Mouse (Mus musculus) midbrain, postnatal 0 days (tissue): ENCODE results near the gene Kirrel3. TPM values are rescaled to one million over a fixed set of nuclear protein-coding genes. Genes with fewer than 3 reads are reported as not detected.

Experiments
- ATAC-seq: fragments of 200-750 bp; cut with Nextera tagmentation; 2 replicates; pipeline ENCODE4 v1.8.0; 2017; ENCODE audit warnings: moderate number of reproducible peaks, mild to moderate bottlenecking, moderate TSS enrichment, moderate library complexity; ENCODE audit not compliant: low FRiP score
- DNase-seq: peaks from one replicate; pipeline ENCODE4 v3.0.0-alpha.2; 2015; ENCODE audit warnings: low spot score
- H3K27ac ChIP-seq: fragments of 300-500 bp; sonication (generic); 2 replicates; pipeline ENCODE4 v1.5.1; 2014; ENCODE audit warnings: low read depth, mild to moderate bottlenecking, low read length, mixed read lengths
- H3K27me3 ChIP-seq: fragments of 300-500 bp; sonication (generic); 2 replicates; pipeline ENCODE4 v1.6.1; 2014; ENCODE audit warnings: low read length, control low read depth, mixed read lengths; ENCODE audit not compliant: insufficient read depth
- H3K36me3 ChIP-seq: fragments of 300-500 bp; sonication (generic); 2 replicates; pipeline ENCODE4 v1.6.1; 2014; ENCODE audit warnings: low read length, control low read depth, mixed read lengths; ENCODE audit not compliant: insufficient read depth
- H3K4me1 ChIP-seq: fragments of 300-500 bp; sonication (generic); 2 replicates; pipeline ENCODE4 v1.6.1; 2014; ENCODE audit warnings: mild to moderate bottlenecking, control low read depth, antibody characterized with exemption, low read length, mixed read lengths; ENCODE audit not compliant: insufficient read depth
- H3K4me2 ChIP-seq: fragments of 300-500 bp; sonication (generic); 2 replicates; pipeline ENCODE4 v1.6.1; 2014; ENCODE audit warnings: low read depth, mild to moderate bottlenecking, low read length, mixed read lengths; ENCODE audit not compliant: poor library complexity, severe bottlenecking
- H3K4me3 ChIP-seq: fragments of 300-500 bp; sonication (generic); 2 replicates; pipeline ENCODE4 v1.5.1; 2014; ENCODE audit warnings: low read depth, mild to moderate bottlenecking, low read length, moderate library complexity
- H3K9ac ChIP-seq: fragments of 300-500 bp; sonication (generic); replicated peaks from 2 replicates; pipeline ENCODE4 v1.6.1; 2014; ENCODE audit warnings: mild to moderate bottlenecking, low read length, moderate library complexity, mixed read lengths; ENCODE audit not compliant: poor library complexity, severe bottlenecking
- H3K9me3 ChIP-seq: fragments of 300-500 bp; sonication (generic); 2 replicates; pipeline ENCODE4 v1.6.1; 2016; ENCODE audit warnings: low read length, control low read depth
- CTCF ChIP-seq: IDR thresholded peaks from 2 replicates; pipeline ENCODE4 v1.5.1; 2016; ENCODE audit warnings: antibody characterized with exemption, mild to moderate bottlenecking
- WGBS: fragments of 180-500 bp; shearing (Covaris S2); extraction: QIAGEN DNeasy Blood & Tissue Kit; methylation state at CpG from one replicate; pipeline ENCODE4 v1.1.7; 2014; 5-methylcytosine and 5-hydroxymethylcytosine counted together
- polyA plus RNA-seq: library from polyadenylated mRNA; unstranded; fragments of >200 nt; fragmentation: Nextera tagmentation; extraction: Ambion mirVana; gene quantifications from 2 replicates; pipeline ENCODE4 v1.2.1, GENCODE M21; 2015
- total RNA-seq: library from RNA; depleted of rRNA; stranded (reverse); fragments of >200 nt; gene quantifications from 2 replicates; pipeline ENCODE4 v1.2.3, GENCODE M21; 2014

Kirrel3 gene
- total and polyA plus RNA-seq, 2 experiments from 2014 or later: 47.2 to 56.3 TPM

DNA sequence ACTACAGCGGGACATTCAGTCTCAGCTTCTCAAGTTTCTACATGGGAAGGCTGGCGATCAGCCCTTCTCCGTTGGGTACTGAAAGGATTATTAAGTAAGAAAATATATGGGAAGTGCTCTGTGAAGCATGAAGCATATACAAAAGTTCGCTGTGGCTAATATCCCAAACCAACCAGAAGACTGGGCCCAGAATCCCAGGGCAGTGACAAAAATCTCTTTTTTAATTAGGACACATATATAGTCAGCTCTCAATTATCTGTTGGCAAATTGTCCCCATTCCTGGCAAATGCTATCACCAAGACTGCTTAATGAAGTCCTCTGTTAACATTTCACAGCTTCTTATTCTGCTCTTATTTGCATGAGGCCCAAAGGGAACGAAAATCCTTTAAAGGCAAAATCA lies 439.9 kb downstream of the Kirrel3 start:
- Histone ChIP-seq H3K36me3 (no peaks in the 10 kb centered on the region), H3K9me3 (no peaks in the 10 kb centered on the region), H3K27ac (no peak overlapping the region), H3K4me2 (no peak overlapping the region), H3K9ac (no peak overlapping the region), H3K27me3 (no peaks in the 10 kb centered on the region), H3K4me3 (no peak overlapping the region), H3K4me1 (no peaks in the 10 kb centered on the region; the same call in 1 of the 2 replicates)
- no peak for TF ChIP-seq CTCF
- ATAC-seq: no peak
- DNase-seq: no peak
- WGBS: 79% methylated on average over 5 of the region's 5 CpGs

DNA sequence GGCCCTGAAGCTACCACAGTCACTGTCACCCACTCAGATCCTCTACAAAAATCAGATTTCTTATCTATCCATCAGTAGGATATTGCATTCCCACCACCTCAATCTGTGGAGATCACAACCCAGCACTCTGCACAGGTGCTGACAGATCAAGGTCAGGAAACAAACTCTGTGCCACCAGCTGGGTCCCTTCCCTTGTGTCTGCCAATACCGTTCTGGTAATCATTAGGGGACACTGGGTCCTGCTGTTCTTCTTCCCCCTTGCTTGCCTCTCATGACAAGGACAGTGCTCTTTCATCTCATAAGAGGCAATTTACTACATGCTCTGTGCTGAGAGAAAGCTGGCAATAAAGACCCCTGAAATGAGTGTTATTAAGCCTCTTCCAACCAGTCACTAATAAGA lies 444.7 kb downstream of the Kirrel3 start:
- Histone ChIP-seq H3K4me3 (no peak overlapping the region), H3K27me3 (no peaks in the 10 kb centered on the region), H3K27ac (no peak overlapping the region), H3K4me2 (no peak overlapping the region), H3K36me3 (no peaks in the 10 kb centered on the region), H3K9ac (no peak overlapping the region), H3K9me3 (no peaks in the 10 kb centered on the region), H3K4me1 (no peaks in the 10 kb centered on the region)
- TF ChIP-seq CTCF: no peak
- ATAC-seq (no peak), DNase-seq (no peak)
- WGBS: 60% methylated on average over 1 of the region's 1 CpGs

DNA sequence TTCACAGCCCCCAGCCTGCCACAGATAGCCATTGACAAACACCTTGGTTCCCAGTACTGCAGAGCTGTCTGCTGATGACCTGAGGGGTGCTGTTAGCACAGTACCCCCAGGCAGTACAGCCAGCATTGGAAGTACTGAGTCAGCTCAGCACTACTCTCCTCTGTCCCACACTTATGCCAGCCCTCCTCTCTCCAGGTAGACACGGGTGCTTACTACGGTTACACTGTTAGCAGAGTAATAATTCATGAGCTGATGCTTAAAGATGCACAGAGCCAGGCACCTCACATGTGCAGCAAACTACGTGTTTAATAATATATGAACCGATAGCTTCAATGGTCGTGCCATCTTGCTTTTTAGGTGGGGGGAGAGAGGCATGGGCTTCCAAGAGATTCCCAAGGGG lies 452.4 kb downstream of the Kirrel3 start:
- Histone ChIP-seq H3K27ac (no peak overlapping the region), H3K4me1 (no peaks in the 10 kb centered on the region), H3K27me3 (no peaks in the 10 kb centered on the region), H3K9ac (no peak overlapping the region), H3K9me3 (no peaks in the 10 kb centered on the region), H3K4me3 (no peak overlapping the region), H3K36me3 (no peaks in the 10 kb centered on the region), H3K4me2 (no peak overlapping the region)
- DNase-seq (no peak), ATAC-seq (no peak)
- TF ChIP-seq CTCF: no peak
- 72% methylated on average over 5 of the region's 5 CpGs for WGBS

DNA sequence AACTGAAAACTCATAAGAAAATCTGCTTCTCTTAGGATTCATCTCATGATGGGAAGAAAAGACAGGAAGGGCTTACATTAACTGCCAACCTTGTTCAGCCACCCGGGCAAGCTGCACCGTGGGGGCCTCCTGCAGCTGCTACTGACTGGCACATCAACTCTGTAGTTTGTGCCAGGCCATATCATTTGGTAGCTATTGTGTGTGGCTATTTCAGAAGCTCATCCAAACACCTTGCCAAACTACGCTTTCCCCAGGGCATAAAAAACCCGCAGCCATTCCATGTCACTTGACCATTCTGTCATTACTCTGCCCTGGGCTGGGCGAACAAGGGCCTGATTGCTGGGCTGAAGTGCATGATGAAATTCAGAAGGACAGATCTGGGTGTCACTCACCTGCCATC lies 453.9 kb downstream of the Kirrel3 start:
- DNase-seq: peak; percentile 76
- no peaks in the 10 kb centered on the region for H3K36me3 ChIP-seq
- H3K4me1 ChIP-seq: no peaks in the 10 kb centered on the region; the same call in 1 of the 2 replicates
- H3K27me3 ChIP-seq: no peaks in the 10 kb centered on the region
- H3K9me3 ChIP-seq: no peaks in the 10 kb centered on the region
- no peak overlapping the region for H3K27ac ChIP-seq
- 81% methylated on average over 5 of the region's 5 CpGs for WGBS
- no peak overlapping the region for H3K4me2 ChIP-seq
- no peak overlapping the region for H3K9ac ChIP-seq
- no peak overlapping the region for H3K4me3 ChIP-seq
- TF ChIP-seq CTCF: no peak
- no peak for ATAC-seq

DNA sequence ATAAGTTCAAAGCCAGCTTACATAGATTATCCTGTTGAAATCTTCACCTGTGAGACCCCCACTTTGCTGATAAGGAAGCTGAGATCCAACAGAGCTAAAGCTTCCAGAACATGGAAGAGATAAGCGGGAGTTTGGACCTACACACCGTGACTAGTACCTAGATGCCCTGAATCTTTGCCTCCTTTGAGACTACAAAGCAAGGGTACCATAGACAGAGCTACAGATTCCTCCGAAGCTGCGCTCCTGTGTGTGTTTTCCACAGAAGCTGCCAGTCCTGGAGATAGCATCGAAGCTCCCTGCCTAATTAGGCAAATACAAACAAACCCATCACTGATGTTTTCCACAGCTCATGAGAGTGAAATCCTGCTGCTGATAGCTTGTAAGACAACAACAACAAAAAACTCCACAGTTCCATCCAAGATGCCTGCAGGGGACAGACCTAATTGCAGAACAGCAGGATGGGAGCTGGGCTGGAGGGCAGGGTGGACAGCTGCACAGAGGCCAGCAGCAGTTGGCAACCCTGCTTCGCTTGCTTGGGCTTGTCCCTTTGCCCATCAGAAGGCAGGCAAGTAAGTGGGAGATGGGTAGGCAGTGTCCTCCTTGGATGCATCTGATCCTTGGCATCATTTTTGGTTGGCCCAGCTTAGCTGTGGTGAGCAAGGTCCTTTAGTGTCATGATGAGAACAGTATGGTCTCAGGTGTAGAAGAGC lies 456.6 kb downstream of the Kirrel3 start:
- no peak for TF ChIP-seq CTCF
- DNase-seq (no peak), ATAC-seq (no peak)
- no peak overlapping the region for H3K9ac ChIP-seq
- no peak overlapping the region for H3K27ac ChIP-seq
- no peak overlapping the region for H3K4me3 ChIP-seq
- WGBS: 78% methylated on average over 6 of the region's 6 CpGs
- H3K4me1 ChIP-seq: no peaks in the 10 kb centered on the region; the same call in 1 of the 2 replicates
- no peak overlapping the region for H3K4me2 ChIP-seq
- H3K9me3 ChIP-seq: no peaks in the 10 kb centered on the region
- H3K36me3 ChIP-seq: no peaks in the 10 kb centered on the region
- H3K27me3 ChIP-seq: no peaks in the 10 kb centered on the region

DNA sequence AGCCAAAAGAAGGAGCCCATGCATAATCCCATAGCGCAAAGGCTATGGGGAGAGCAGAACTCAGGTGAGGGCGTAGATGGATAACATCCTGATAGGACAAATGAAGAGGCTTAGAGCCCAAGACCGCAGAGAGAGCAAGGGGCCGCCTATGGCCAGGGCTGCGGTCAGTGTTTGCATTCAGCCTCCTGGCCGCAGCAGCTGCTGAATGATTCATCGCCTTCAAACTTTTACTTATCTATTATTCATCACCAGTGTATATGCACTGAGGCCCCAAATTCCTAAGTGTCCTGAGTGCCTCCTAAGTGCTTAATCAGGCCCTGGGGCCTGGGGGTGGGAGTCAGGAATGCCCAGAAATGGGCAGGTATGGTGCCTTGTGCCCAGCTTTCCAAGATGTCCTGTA lies 457.3 kb downstream of the Kirrel3 start:
- Histone ChIP-seq H3K9me3 (no peaks in the 10 kb centered on the region), H3K27me3 (no peaks in the 10 kb centered on the region), H3K4me1 (no peaks in the 10 kb centered on the region; the same call in 1 of the 2 replicates), H3K9ac (no peak overlapping the region), H3K4me2 (no peak overlapping the region), H3K36me3 (no peaks in the 10 kb centered on the region), H3K4me3 (no peak overlapping the region), H3K27ac (no peak overlapping the region)
- no peak for ATAC-seq
- 80% methylated on average over 7 of the region's 7 CpGs for WGBS
- no peak for DNase-seq
- TF ChIP-seq CTCF: no peak
